Mouse (Mus musculus) retina, adult 2 months (tissue): ENCODE measurements around the gene Yju2.
"Not testable (repeated sequence)": the region's sequence is repeated elsewhere in the genome, so short reads cannot be mapped to it uniquely, and the experiment has no call there.

Experiments used
- DNase-seq: peaks from one replicate; pipeline ENCODE4 v3.0.0-alpha.2; 2012; ENCODE audit warnings: low read depth, low spot score

Gene Yju2

DNA sequence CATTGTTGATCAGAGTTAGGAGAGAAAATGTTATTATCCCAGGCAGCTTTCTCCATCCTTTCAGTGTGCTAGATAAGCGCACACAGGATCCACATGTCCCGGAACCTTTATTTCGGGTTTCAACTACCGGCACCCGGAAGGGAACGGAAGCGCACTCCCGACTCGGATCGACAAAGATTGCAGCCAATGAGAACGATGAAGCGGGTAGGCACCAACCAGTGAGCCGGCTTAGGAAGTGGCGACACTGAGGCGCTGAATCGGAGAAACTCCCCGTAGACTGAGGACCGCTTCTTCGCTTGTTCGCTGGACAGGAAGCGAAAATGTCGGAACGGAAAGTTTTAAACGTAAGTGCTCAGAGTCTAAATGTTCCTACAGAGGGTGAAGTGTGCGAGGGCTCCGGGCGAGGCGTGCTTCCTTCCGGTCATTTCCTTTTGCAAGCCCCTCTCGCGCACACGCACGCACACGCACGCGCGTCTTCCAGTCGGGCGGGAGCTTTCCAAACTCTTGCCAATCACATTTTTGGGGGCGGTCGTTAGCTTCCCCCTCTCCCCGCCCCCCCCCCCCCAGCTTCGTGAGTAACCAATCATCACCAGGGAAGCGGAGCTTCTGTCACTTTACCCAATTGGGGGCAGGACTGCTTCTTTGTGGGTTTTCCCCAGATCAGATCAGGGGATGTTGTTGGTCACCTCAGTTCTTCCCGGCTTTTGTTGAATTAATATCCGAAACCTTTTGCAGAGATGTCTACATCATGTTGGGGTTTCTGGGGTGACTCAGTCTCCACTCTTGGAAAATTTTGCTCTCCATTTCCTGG lies at the start of gene Yju2:
Gene Yju2 (plus strand): TSS at position 182 of the 811 bp plus-strand sequence.
- peak; percentile 94 for DNase-seq

GRCm38 (mm10) chr17:55931553-55932502 lies 27.1 kb upstream of the Yju2 start:
- no peak for DNase-seq

GRCm38 (mm10) chr17:55932635-55933034 lies 26.3 kb upstream of the Yju2 start:
- no peak for DNase-seq

DNA sequence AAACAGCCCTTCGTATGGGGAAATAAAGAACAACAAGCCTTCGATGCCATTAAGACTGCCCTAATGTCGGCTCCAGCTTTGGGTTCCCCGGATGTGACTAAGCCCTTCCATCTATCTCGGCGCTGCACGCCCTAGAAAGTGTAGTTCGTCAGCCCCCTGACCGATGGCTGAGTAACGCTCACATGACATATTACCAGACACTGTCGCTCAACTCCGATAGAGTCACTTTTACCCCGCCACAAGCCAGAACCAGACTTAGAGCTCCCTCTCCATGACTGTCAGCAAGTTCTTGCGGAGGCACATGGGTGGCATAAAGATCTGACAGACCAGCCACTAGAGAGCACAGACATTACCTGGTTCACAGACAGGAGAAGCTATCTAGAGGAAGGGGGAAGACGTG lies 25.7 kb upstream of the Yju2 start:
- DNase-seq, result no peak

- DNase-seq, result not testable (repeated sequence)
Measured at GRCm38 (mm10) chr17:55944387-55944865, 14.5 kb upstream of the Yju2 start.

GRCm38 (mm10) chr17:55944866-55945682 lies 13.8 kb upstream of the Yju2 start:
- DNase-seq, result peak; percentile 68

- no peak for DNase-seq
Measured at GRCm38 (mm10) chr17:55945696-55946095, 13.2 kb upstream of the Yju2 start.

DNA sequence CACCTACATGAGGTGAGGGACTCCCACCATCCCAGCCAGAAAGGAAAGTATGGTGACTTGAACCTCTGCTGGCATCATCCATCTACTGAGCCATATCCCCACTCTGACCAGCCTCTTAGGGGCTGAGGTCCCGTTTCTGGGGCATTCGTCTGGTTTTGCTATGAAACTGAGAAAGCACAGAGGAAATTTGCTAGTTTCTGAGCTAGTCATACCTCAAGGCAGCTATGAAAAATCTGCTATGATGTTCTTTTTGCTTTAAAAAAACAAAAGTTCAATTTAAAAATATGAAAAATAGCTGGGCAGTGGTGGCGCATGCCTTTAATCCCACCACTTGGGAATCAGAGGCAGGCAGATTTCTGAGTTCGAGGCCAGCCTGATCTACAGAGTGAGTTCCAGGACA lies 10.3 kb upstream of the Yju2 start:
- no peak for DNase-seq

DNA sequence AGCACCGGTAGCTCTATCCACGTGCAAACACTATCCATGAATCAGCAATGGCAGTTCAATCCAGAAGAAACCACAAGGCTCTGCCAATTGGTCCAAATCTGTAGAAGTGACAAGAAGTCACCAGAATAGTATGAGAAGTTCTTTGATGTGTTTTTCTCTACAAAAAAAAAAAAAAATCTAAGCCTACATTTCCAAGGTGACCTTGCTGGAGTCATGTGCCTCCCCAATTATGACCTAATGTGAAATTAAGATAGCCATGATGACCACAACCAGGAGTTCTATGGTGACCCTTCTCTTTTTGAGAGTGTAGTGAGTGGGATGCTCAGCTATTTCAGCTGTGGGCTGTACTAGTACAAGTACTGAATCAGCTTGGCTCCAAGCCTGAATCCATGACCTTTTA lies 9.5 kb upstream of the Yju2 start, which contains the start of gene Zfp119b:
Gene Zfp119b (minus strand): TSS at position 101 of the 400 bp plus-strand sequence.
- no peak for DNase-seq

- no peak for DNase-seq
Measured at GRCm38 (mm10) chr17:55950601-55951000, 8.3 kb upstream of the Yju2 start.

- no peak for DNase-seq
Measured at GRCm38 (mm10) chr17:55952041-55952440, 6.9 kb upstream of the Yju2 start.

GRCm38 (mm10) chr17:55952447-55953027 lies 6.4 kb upstream of the Yju2 start, which contains the start of gene Ebi3:
TSS of gene Ebi3 (plus strand) at chr17:55952640.
- no peak for DNase-seq

GRCm38 (mm10) chr17:55953751-55954150 lies 5.1 kb upstream of the Yju2 start:
- DNase-seq, result no peak

DNA sequence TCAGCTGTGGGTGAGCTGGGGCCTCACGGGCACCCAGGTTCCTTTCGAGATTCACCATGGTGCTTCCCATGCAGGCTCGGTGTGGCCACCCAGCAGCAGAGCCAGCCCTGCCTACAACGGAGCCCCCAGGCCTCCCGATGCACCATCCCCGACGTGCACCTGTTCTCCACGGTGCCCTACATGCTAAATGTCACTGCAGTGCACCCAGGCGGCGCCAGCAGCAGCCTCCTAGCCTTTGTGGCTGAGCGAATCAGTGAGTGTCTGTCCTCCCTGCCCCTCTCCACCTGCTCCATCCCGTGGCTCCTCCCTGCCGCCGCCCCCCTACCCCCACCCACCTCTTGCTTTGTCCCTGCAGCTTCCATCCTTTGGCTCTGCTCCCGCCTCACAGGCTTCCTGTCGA lies 4.7 kb upstream of the Yju2 start:
- no peak for DNase-seq

DNA sequence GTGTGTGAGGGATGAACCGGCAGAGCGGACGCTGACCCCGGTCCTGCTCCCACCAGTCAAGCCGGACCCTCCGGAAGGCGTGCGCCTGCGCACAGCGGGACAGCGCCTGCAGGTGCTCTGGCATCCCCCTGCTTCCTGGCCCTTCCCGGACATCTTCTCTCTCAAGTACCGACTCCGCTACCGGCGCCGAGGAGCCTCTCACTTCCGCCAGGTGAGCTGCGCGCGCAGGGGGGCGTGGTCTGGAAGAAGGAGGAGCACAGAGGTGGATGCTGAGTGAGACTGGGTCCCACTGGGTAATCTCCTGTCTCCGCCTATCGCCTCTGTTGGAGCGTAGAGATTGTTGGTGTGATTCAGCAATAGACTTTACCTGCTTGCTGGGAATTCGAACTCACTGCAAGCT lies 2.8 kb upstream of the Yju2 start:
- DNase-seq, result peak; percentile 61

DNA sequence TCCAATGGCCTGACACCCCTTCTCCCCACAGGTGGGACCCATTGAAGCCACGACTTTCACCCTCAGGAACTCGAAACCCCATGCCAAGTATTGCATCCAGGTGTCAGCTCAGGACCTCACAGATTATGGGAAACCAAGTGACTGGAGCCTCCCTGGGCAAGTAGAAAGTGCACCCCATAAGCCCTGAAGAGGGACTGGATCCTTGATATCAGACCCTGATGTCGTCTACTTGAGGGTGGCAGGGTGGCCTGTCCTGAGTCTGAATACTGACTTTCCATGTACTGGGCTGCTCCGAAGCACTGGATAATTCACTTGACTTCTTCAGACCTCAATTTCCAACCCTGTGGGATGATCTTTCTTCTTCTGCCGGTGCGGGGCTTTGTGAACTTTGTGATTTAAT lies 2.3 kb upstream of the Yju2 start:
- no peak for DNase-seq

GRCm38 (mm10) chr17:55957168-55957567 lies 1.7 kb upstream of the Yju2 start:
- peak; percentile 53 for DNase-seq

GRCm38 (mm10) chr17:55957726-55958583 lies 944 bp upstream of the Yju2 start:
- DNase-seq, result no peak

DNA sequence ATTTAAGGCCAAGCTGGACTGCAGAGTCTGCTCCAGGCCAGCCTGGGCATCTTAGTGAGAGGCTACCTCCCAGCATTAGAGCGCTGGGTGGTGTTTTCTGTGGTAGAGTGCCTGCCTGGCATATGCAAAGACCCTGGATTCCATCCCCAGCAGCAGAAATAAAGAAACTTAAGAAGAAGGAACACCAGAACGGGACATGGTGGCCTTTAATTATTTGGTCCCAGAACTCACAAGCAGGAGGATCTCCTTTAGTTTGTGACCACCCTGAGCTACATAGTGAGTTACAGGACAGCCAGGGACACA lies 364 bp upstream of the Yju2 start:
- no peak for DNase-seq
